Mouse (Mus musculus) limb, embryonic 14.5 days (tissue): ENCODE measurements around the gene Tcf7l2. TPM values are rescaled to one million over a fixed set of nuclear protein-coding genes. Genes with fewer than 3 reads are reported as not detected.

ENCODE experiments used
- ATAC-seq: fragments of 200-750 bp; cut with Nextera tagmentation; 2 replicates; pipeline ENCODE4 v1.8.0; 2017; ENCODE audit warnings: low read depth, moderate number of reproducible peaks, moderate TSS enrichment; ENCODE audit not compliant: low FRiP score
- DNase-seq: peaks from one replicate; pipeline ENCODE4 v3.0.0-alpha.2; 2015; ENCODE audit warnings: low spot score
- H3K27ac ChIP-seq: fragments of 300-500 bp; sonication (generic); replicated peaks from 2 replicates; pipeline ENCODE4 v1.5.1; 2014; ENCODE audit warnings: low read depth, mild to moderate bottlenecking, low read length, moderate library complexity, mixed read lengths
- H3K27me3 ChIP-seq: fragments of 300-500 bp; sonication (generic); 2 replicates; pipeline ENCODE4 v1.6.1; 2014; ENCODE audit warnings: low read length, mixed read lengths; ENCODE audit not compliant: control insufficient read depth, insufficient read depth
- H3K36me3 ChIP-seq: fragments of 300-500 bp; sonication (generic); 2 replicates; pipeline ENCODE4 v1.6.1; 2014; ENCODE audit warnings: mild to moderate bottlenecking, low read length, moderate library complexity, mixed read lengths; ENCODE audit not compliant: control insufficient read depth, insufficient read depth
- H3K4me1 ChIP-seq: fragments of 300-500 bp; sonication (generic); 2 replicates; pipeline ENCODE4 v1.6.1; 2014; ENCODE audit warnings: antibody characterized with exemption, low read length, mixed read lengths; ENCODE audit not compliant: control insufficient read depth, insufficient read depth
- H3K4me2 ChIP-seq: fragments of 300-500 bp; sonication (generic); replicated peaks from 2 replicates; pipeline ENCODE4 v1.6.1; 2014; ENCODE audit warnings: low read depth, mild to moderate bottlenecking, low read length, moderate library complexity; ENCODE audit not compliant: severe bottlenecking
- H3K4me3 ChIP-seq: fragments of 300-500 bp; sonication (generic); replicated peaks from 2 replicates; pipeline ENCODE4 v1.5.1; 2014; ENCODE audit warnings: low read length
- H3K9ac ChIP-seq: fragments of 300-500 bp; sonication (generic); 2 replicates; pipeline ENCODE4 v1.6.1; 2014; ENCODE audit warnings: mild to moderate bottlenecking, low read depth, low read length, moderate library complexity; ENCODE audit not compliant: severe bottlenecking
- H3K9me3 ChIP-seq: fragments of 300-500 bp; sonication (generic); 2 replicates; pipeline ENCODE4 v1.6.1; 2016; ENCODE audit warnings: low read length; ENCODE audit not compliant: control insufficient read depth
- POLR2A ChIP-seq: fragments of 200-500 bp; IDR thresholded peaks from 2 replicates; pipeline ENCODE4 v1.8.0; 2012; ENCODE audit warnings: inconsistent platforms, mild to moderate bottlenecking, moderate library complexity, borderline replicate concordance; ENCODE audit not compliant: insufficient read depth, insufficient read length; ENCODE audit errors: extremely low read depth
- WGBS: fragments of 180-500 bp; shearing (Covaris S2); extraction: QIAGEN DNeasy Blood & Tissue Kit; methylation state at CpG from one replicate; pipeline ENCODE4 v1.1.7; 2014; 5-methylcytosine and 5-hydroxymethylcytosine counted together
- polyA plus RNA-seq, 2 experiments: library from polyadenylated mRNA; depleted of rRNA in 1 of 2; stranded (reverse) in 1 of 2; unstranded in 1 of 2; fragments of >200 nt; fragmentation: Nextera tagmentation in 1 of 2; extraction: Ambion mirVana in 1 of 2; gene quantifications; 2 replicates each; pipeline versions ENCODE4 v1.2.1 to v1.2.3; 2012 to 2014

The Tcf7l2 gene
- polyA plus RNA-seq, 2 experiments = 51.6 to 134 TPM

DNA sequence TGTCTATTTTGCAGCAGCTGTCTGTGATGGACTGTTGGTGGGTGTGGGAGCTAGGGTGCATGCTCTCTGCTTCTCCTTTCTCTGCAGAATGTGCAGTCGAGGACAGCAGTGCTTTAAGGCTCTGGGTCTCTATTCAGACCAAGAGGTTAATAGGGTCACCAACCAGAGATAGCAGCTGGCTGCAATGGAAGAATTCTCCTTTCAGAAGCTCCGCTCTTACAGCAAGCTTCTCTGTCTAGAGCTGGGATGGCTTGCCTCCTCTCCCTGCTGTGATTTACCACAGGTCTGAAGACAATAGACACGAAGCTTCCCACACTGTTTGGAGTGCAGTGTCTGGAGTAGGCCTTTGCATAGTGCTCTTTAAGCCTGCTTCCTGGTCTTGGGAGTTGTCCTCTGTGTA, 48.2 kb downstream of the Tcf7l2 start:
- DNase-seq (no peak), ATAC-seq (no peak)
- Histone ChIP-seq H3K27me3 (no peaks in the 10 kb centered on the region), H3K9me3 (no peaks in the 10 kb centered on the region), H3K36me3 (peaks cover 7% of the 10 kb centered on the region), H3K27ac (no peak overlapping the region), H3K4me1 (peaks cover 46% of the 10 kb centered on the region), H3K4me2 (no peak overlapping the region), H3K9ac (no peak overlapping the region), H3K4me3 (no peak overlapping the region)
- 34% methylated on average over 3 of the region's 3 CpGs for WGBS
- no peak for TF ChIP-seq POLR2A

- Histone ChIP-seq H3K4me1 (peaks cover 51% of the 10 kb centered on the region), H3K4me2 (no peak overlapping the region), H3K27ac (peak overlapping the region; percentile 9), H3K27me3 (no peaks in the 10 kb centered on the region), H3K9me3 (no peaks in the 10 kb centered on the region), H3K36me3 (peaks cover 4% of the 10 kb centered on the region), H3K4me3 (no peak overlapping the region), H3K9ac (no peak overlapping the region)
- ATAC-seq (no peak), DNase-seq (no peak)
- no peak for TF ChIP-seq POLR2A
- whole genome bisulfite sequencing = 56% methylated on average over 6 of the region's 6 CpGs
Measured at GRCm38 (mm10) chr19:55791293-55791692, 49.7 kb downstream of the Tcf7l2 start.

DNA sequence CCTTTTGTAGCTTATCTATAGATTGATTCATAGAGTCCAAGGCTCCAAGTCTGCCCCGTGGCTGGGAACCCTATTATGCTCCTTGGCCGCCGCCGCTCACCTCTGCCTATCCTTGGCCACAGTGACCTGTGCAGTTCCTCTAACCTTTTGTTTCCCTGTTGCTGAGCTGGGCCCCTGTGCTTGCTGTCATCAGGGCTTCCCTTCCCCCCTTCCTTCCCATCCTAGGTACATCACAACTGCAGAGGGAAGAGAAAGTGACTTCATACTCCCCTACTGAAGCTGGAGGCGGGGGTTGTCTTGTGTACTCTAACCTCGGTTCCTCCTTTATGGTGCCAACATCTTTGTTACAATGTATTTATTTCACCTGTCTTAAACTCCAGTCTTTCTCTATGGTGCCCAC, 50.3 kb downstream of the Tcf7l2 start:
- DNase-seq (no peak), ATAC-seq (no peak)
- no peak overlapping the region for H3K4me2 ChIP-seq
- no peaks in the 10 kb centered on the region for H3K27me3 ChIP-seq
- TF ChIP-seq POLR2A = no peak
- H3K27ac ChIP-seq = no peak overlapping the region
- WGBS = 80% methylated on average over 6 of the region's 6 CpGs
- H3K9me3 ChIP-seq = no peaks in the 10 kb centered on the region
- H3K9ac ChIP-seq = no peak overlapping the region
- H3K4me1 ChIP-seq = peaks cover 51% of the 10 kb centered on the region
- peaks cover 4% of the 10 kb centered on the region; the same call in 1 of the 2 replicates for H3K36me3 ChIP-seq
- H3K4me3 ChIP-seq = no peak overlapping the region

- DNase-seq (no peak), ATAC-seq (no peak)
- Histone ChIP-seq H3K4me1 (peaks cover 58% of the 10 kb centered on the region), H3K9ac (no peak overlapping the region), H3K4me3 (no peak overlapping the region), H3K4me2 (no peak overlapping the region), H3K27me3 (no peaks in the 10 kb centered on the region), H3K9me3 (no peaks in the 10 kb centered on the region), H3K36me3 (peaks cover 4% of the 10 kb centered on the region; the same call in 1 of the 2 replicates), H3K27ac (no peak overlapping the region)
- 32% methylated on average over 5 of the region's 5 CpGs for WGBS
- TF ChIP-seq POLR2A = no peak
Measured at GRCm38 (mm10) chr19:55792571-55792970, 51.0 kb downstream of the Tcf7l2 start.

DNA sequence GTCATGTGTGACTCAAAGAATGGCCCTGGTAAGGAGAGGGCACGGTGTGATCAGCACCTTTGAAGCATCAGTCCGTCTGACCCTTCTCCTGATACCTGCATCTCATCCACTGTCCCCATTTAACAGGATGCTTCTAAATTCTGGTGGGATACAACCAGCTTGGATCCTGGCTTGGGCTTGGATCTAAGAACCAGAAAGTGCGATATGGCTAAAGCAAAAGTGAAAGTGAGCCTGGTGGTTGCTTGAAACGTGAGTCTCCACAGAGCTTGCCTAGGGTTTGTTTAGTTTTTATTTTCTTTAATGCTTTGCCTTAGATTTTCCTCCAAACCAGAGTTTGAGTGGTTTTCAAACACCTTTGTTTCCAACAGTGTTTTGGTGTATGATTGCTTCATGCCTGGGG, 51.4 kb downstream of the Tcf7l2 start:
- H3K36me3 ChIP-seq = peaks cover 7% of the 10 kb centered on the region; the same call in 1 of the 2 replicates
- no peak overlapping the region for H3K9ac ChIP-seq
- DNase-seq (no peak), ATAC-seq (no peak)
- WGBS = 55% methylated on average over 4 of the region's 4 CpGs
- H3K27ac ChIP-seq = no peak overlapping the region
- TF ChIP-seq POLR2A = no peak
- peaks cover 62% of the 10 kb centered on the region for H3K4me1 ChIP-seq
- no peaks in the 10 kb centered on the region for H3K9me3 ChIP-seq
- H3K4me2 ChIP-seq = no peak overlapping the region
- H3K4me3 ChIP-seq = no peak overlapping the region
- no peaks in the 10 kb centered on the region for H3K27me3 ChIP-seq
